Mouse (Mus musculus) liver, postnatal 0 days (tissue): Measurements from ENCODE around the gene Fhad1. TPM values are rescaled to one million over a fixed set of nuclear protein-coding genes. Genes with fewer than 3 reads are reported as not detected.

Experiments used
- ATAC-seq: fragments of 200-750 bp; cut with Nextera tagmentation; 2 replicates; pipeline ENCODE4 v1.8.0; 2017; ENCODE audit warnings: mild to moderate bottlenecking, moderate library complexity
- DNase-seq: peaks from one replicate; pipeline ENCODE4 v3.0.0-alpha.2; 2016
- H3K27ac ChIP-seq: fragments of 300-500 bp; sonication (generic); 2 replicates; pipeline ENCODE4 v1.5.1; 2014; ENCODE audit warnings: antibody characterized with exemption, moderate library complexity, mild to moderate bottlenecking, low read depth
- H3K27me3 ChIP-seq: fragments of 300-500 bp; sonication (generic); 2 replicates; pipeline ENCODE4 v1.6.1; 2014; ENCODE audit warnings: low read length, control low read depth, mixed read lengths; ENCODE audit not compliant: insufficient read depth
- H3K36me3 ChIP-seq: fragments of 300-500 bp; sonication (generic); replicated peaks from 2 replicates; pipeline ENCODE4 v1.6.1; 2014; ENCODE audit warnings: mild to moderate bottlenecking, control low read depth, low read length, moderate library complexity, mixed read lengths; ENCODE audit not compliant: insufficient read depth
- H3K4me1 ChIP-seq: fragments of 300-500 bp; sonication (generic); 2 replicates; pipeline ENCODE4 v1.6.1; 2014; ENCODE audit warnings: antibody characterized with exemption, mild to moderate bottlenecking, control low read depth; ENCODE audit not compliant: insufficient read depth
- H3K4me2 ChIP-seq: fragments of 300-500 bp; sonication (generic); 2 replicates; pipeline ENCODE4 v1.6.1; 2014; ENCODE audit warnings: low read depth, mild to moderate bottlenecking, low read length, moderate library complexity, mixed read lengths
- H3K4me3 ChIP-seq: fragments of 300-500 bp; sonication (generic); 2 replicates; pipeline ENCODE4 v1.5.1; 2014; ENCODE audit warnings: low read depth, low read length
- H3K9ac ChIP-seq: fragments of 300-500 bp; sonication (generic); replicated peaks from 2 replicates; pipeline ENCODE4 v1.6.1; 2014; ENCODE audit warnings: mild to moderate bottlenecking, moderate library complexity
- H3K9me3 ChIP-seq: fragments of 300-500 bp; sonication (generic); 2 replicates; pipeline ENCODE4 v1.6.1; 2016; ENCODE audit warnings: mild to moderate bottlenecking, control low read depth, low read length, mixed read lengths
- CTCF ChIP-seq: sonication (generic); IDR thresholded peaks from 2 replicates; pipeline ENCODE4 v1.5.1; 2016; ENCODE audit warnings: antibody characterized with exemption, low read depth
- EP300 ChIP-seq: IDR thresholded peaks from 2 replicates; pipeline ENCODE4 v1.6.1; 2016; ENCODE audit warnings: antibody characterized with exemption, low read depth, mild to moderate bottlenecking
- WGBS: fragments of 180-500 bp; shearing (Covaris S2); extraction: QIAGEN DNeasy Blood & Tissue Kit; methylation state at CpG from one replicate; pipeline ENCODE4 v1.1.7; 2014; ENCODE audit not compliant: insufficient replicate concordance; 5-methylcytosine and 5-hydroxymethylcytosine counted together
- polyA plus RNA-seq: library from polyadenylated mRNA; unstranded; fragments of >200 nt; fragmentation: Nextera tagmentation; extraction: Ambion mirVana; gene quantifications from 2 replicates; pipeline ENCODE4 v1.2.1, GENCODE M21; 2015

The Fhad1 gene
- polyA plus RNA-seq, 1 experiment from 2014 or later = 1.0 TPM

DNA sequence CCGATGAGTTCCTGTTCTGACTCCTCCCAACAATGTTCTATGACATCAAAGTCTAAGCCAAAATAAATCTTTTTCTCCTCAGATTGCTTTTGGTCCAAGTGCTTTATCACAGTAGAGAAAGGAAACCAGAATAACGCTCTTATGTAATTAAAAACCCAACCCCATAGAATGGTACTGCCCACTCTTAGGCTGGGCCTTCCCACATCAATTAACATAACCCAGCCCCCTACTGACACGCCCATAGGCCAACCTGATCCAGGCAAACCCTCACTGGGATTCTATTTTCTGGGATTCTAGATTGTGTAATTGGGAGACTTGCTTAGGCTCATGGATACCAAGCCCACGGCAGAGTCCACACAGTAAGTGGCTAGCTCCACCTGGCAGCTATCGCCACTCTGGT, 149.9 kb downstream of the Fhad1 start:
- ATAC-seq = peak; percentile 38
- Histone ChIP-seq H3K27ac (no peak overlapping the region), H3K4me1 (peaks cover 33% of the 10 kb centered on the region), H3K9me3 (no peaks in the 10 kb centered on the region), H3K36me3 (peaks cover 22% of the 10 kb centered on the region), H3K4me2 (no peak overlapping the region), H3K4me3 (no peak overlapping the region), H3K27me3 (no peaks in the 10 kb centered on the region), H3K9ac (no peak overlapping the region)
- TF ChIP-seq CTCF (no peak), EP300 (no peak)
- no peak for DNase-seq
- 80% methylated on average over 5 of the region's 5 CpGs for WGBS

DNA sequence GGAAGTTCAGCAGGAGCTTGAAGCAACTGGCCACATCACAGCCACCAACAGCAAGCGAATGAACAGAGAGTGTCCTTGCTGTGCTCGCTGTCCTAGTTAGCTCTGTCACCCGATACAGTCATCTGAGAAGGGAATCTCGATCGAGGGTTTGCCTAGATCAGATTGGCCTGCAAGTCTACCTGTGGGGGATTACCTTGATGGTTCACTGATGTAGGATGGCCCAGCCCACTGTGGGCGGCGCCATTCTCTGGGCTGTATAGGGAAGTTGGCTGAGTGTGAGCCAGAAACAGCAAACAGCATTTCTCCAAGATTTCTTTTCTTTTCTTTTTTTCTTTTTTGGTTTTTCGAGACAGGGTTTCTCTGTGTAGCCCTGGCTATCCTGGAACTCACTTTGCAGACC, 150.4 kb downstream of the Fhad1 start:
- Histone ChIP-seq H3K9ac (no peak overlapping the region), H3K27me3 (no peaks in the 10 kb centered on the region), H3K4me3 (no peak overlapping the region), H3K4me1 (peaks cover 29% of the 10 kb centered on the region), H3K27ac (no peak overlapping the region), H3K9me3 (no peaks in the 10 kb centered on the region), H3K4me2 (no peak overlapping the region), H3K36me3 (peaks cover 27% of the 10 kb centered on the region)
- DNase-seq (no peak), ATAC-seq (no peak)
- WGBS = 92% methylated on average over 8 of the region's 8 CpGs
- TF ChIP-seq CTCF (no peak), EP300 (no peak)

DNA sequence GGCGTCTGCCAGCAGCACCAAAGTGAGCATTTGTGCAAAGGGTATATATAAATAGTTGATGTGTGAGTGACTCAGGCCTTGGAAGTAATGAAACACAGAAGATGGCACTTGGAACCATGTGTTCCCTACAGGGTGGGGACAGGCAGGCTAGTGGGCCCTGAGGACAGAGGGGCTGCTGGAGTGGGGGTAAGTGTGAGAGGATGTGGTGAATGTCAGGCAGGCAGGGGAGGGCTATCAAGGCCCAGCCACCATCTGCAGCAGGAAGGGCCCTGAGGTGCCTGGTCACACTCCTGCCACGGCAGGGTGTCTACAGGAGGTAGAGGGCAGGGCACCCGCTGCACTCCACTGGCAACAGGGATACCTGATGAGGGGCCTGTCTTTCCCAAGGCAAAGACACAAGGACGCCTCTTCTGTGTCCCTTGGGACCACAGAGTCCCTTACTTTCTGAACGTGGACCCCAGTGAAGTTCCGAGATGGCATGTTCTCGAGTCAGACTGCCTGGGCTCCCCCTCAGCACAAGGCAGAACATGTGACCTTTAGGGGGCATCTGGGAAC, 151.1 kb downstream of the Fhad1 start:
- no peaks in the 10 kb centered on the region for H3K27me3 ChIP-seq
- H3K4me1 ChIP-seq = peaks cover 26% of the 10 kb centered on the region
- TF ChIP-seq CTCF (no peak), EP300 (no peak)
- no peak overlapping the region for H3K27ac ChIP-seq
- 84% methylated on average over 7 of the region's 7 CpGs for WGBS
- peaks cover 25% of the 10 kb centered on the region for H3K36me3 ChIP-seq
- no peak overlapping the region for H3K9ac ChIP-seq
- no peak overlapping the region for H3K4me3 ChIP-seq
- ATAC-seq (no peak), DNase-seq (no peak)
- H3K4me2 ChIP-seq = no peak overlapping the region
- no peaks in the 10 kb centered on the region for H3K9me3 ChIP-seq

DNA sequence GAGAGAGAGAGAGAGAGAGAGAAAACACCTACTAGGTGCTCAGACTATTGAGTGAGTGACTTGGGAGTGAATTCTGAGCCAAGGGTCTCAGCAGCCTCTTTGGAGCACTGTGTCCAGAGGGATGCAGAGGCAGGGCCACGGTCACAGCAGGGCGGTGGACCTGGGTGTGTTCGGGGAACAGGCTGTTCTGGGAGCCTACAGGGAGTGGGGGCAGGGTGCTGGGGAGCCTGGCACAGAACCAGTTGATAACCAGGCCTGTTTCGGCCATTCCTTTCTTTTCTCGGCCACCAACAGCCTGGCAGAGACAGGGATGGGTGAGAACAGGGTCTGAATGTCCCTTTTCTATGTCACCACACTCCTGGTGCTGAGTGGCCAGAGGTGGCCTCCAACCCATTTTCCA, 152.0 kb downstream of the Fhad1 start:
- Histone ChIP-seq H3K9me3 (no peaks in the 10 kb centered on the region), H3K9ac (no peak overlapping the region), H3K4me1 (peaks cover 26% of the 10 kb centered on the region), H3K27ac (no peak overlapping the region), H3K27me3 (no peaks in the 10 kb centered on the region), H3K4me3 (no peak overlapping the region), H3K36me3 (peaks cover 25% of the 10 kb centered on the region), H3K4me2 (no peak overlapping the region)
- no peak for TF ChIP-seq CTCF
- TF ChIP-seq EP300 = no peak
- 90% methylated on average over 5 of the region's 5 CpGs for WGBS
- DNase-seq (no peak), ATAC-seq (no peak)

DNA sequence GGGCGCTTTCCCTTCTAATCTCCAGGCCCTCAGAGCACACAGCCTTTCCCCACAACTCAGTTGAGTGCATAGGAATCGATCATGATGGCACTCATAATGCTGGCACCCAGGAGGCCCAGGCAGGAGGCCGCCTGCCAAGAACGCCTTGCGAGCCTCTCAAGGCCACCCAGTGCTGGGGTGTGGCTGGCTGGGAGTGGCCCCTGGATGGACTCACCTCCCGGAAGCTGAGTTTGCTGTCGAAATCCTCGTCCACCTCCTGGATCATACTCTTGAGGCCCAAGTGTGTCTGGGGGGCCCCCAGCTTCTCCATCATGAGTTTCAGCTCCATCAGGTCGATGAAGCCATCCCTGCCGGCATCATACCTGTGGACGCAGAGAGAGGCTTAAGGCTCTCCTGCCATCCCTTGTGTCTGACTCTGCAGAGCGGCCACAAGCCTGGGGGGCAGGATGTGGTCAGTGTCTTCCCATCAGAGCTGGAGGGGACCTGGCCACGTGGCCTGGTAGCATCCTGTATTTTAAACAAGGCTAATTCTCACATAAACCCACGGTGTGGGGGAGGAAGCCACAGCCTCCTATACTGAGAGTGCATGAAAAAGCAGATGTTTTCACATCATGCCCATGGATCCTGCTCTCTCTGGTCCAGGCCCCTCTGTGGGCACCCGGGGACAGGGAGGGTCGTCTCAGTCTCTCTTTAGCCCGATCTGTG, 153.1 kb downstream of the Fhad1 start:
- no peak for TF ChIP-seq EP300
- no peak for TF ChIP-seq CTCF
- H3K9ac ChIP-seq = no peak overlapping the region
- H3K36me3 ChIP-seq = peaks cover 25% of the 10 kb centered on the region
- no peak for ATAC-seq
- no peak overlapping the region for H3K4me2 ChIP-seq
- H3K27ac ChIP-seq = 0 out of 2 replicates have a peak overlapping the region, but pooled peaks have one; percentile 11
- peaks cover 20% of the 10 kb centered on the region for H3K4me1 ChIP-seq
- no peak overlapping the region for H3K4me3 ChIP-seq
- H3K27me3 ChIP-seq = no peaks in the 10 kb centered on the region
- 71% methylated on average over 17 of the region's 17 CpGs for WGBS
- no peaks in the 10 kb centered on the region for H3K9me3 ChIP-seq
- DNase-seq = no peak

DNA sequence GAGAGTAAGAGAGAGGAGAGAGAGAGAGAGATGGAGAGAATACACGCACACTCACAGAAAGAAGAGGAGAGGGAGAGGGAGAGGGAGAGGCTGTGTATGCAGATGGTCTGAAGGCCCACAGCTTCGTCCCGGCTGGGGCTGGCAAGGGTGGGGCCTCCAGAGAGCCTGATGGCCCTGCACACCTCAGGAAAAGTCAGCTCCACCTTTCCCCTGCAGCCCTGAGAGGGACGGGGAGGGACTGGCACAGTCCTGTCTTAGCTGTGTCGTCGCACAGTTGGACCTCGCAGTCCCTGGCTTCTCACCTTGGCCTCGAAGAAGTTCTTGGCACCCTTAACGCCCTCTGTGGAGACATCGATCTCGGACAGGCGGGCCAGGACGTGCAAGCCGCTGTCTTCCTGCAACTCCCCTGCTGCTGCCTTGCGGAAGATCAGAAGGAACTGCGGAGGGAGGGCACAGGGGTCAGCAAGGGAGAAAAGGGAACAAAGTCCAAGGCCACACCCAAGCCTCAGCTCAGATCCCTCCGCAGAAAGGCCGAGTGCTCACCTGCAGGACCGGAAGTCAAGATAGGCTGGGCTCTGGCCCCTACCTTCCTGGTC, 154.5 kb downstream of the Fhad1 start:
- Histone ChIP-seq H3K27me3 (no peaks in the 10 kb centered on the region), H3K4me3 (no peak overlapping the region), H3K4me2 (no peak overlapping the region), H3K9ac (no peak overlapping the region), H3K36me3 (peaks cover 23% of the 10 kb centered on the region), H3K27ac (peak overlapping the region; percentile 39; the same call in 1 of the 2 replicates), H3K4me1 (peaks cover 11% of the 10 kb centered on the region), H3K9me3 (no peaks in the 10 kb centered on the region)
- DNase-seq (no peak), ATAC-seq (no peak)
- 74% methylated on average over 19 of the region's 19 CpGs for WGBS
- TF ChIP-seq EP300 (no peak), CTCF (no peak)
